Mouse (Mus musculus) midbrain, postnatal 0 days (tissue): ENCODE data around the gene Plekhm3. TPM values are rescaled to one million over a fixed set of nuclear protein-coding genes. Genes with fewer than 3 reads are reported as not detected.

Experiments used
- ATAC-seq: fragments of 200-750 bp; cut with Nextera tagmentation; 2 replicates; pipeline ENCODE4 v1.8.0; 2017; ENCODE audit warnings: moderate number of reproducible peaks, mild to moderate bottlenecking, moderate TSS enrichment, moderate library complexity; ENCODE audit not compliant: low FRiP score
- DNase-seq: peaks from one replicate; pipeline ENCODE4 v3.0.0-alpha.2; 2015; ENCODE audit warnings: low spot score
- H3K27ac ChIP-seq: fragments of 300-500 bp; sonication (generic); 2 replicates; pipeline ENCODE4 v1.5.1; 2014; ENCODE audit warnings: low read depth, mild to moderate bottlenecking, low read length, mixed read lengths
- H3K27me3 ChIP-seq: fragments of 300-500 bp; sonication (generic); 2 replicates; pipeline ENCODE4 v1.6.1; 2014; ENCODE audit warnings: low read length, control low read depth, mixed read lengths; ENCODE audit not compliant: insufficient read depth
- H3K36me3 ChIP-seq: fragments of 300-500 bp; sonication (generic); 2 replicates; pipeline ENCODE4 v1.6.1; 2014; ENCODE audit warnings: low read length, control low read depth, mixed read lengths; ENCODE audit not compliant: insufficient read depth
- H3K4me1 ChIP-seq: fragments of 300-500 bp; sonication (generic); 2 replicates; pipeline ENCODE4 v1.6.1; 2014; ENCODE audit warnings: mild to moderate bottlenecking, control low read depth, antibody characterized with exemption, low read length, mixed read lengths; ENCODE audit not compliant: insufficient read depth
- H3K4me2 ChIP-seq: fragments of 300-500 bp; sonication (generic); 2 replicates; pipeline ENCODE4 v1.6.1; 2014; ENCODE audit warnings: low read depth, mild to moderate bottlenecking, low read length, mixed read lengths; ENCODE audit not compliant: poor library complexity, severe bottlenecking
- H3K4me3 ChIP-seq: fragments of 300-500 bp; sonication (generic); 2 replicates; pipeline ENCODE4 v1.5.1; 2014; ENCODE audit warnings: low read depth, mild to moderate bottlenecking, low read length, moderate library complexity
- H3K9ac ChIP-seq: fragments of 300-500 bp; sonication (generic); replicated peaks from 2 replicates; pipeline ENCODE4 v1.6.1; 2014; ENCODE audit warnings: mild to moderate bottlenecking, low read length, moderate library complexity, mixed read lengths; ENCODE audit not compliant: poor library complexity, severe bottlenecking
- H3K9me3 ChIP-seq: fragments of 300-500 bp; sonication (generic); 2 replicates; pipeline ENCODE4 v1.6.1; 2016; ENCODE audit warnings: low read length, control low read depth
- CTCF ChIP-seq: IDR thresholded peaks from 2 replicates; pipeline ENCODE4 v1.5.1; 2016; ENCODE audit warnings: antibody characterized with exemption, mild to moderate bottlenecking
- WGBS: fragments of 180-500 bp; shearing (Covaris S2); extraction: QIAGEN DNeasy Blood & Tissue Kit; methylation state at CpG from one replicate; pipeline ENCODE4 v1.1.7; 2014; 5-methylcytosine and 5-hydroxymethylcytosine counted together
- polyA plus RNA-seq: library from polyadenylated mRNA; unstranded; fragments of >200 nt; fragmentation: Nextera tagmentation; extraction: Ambion mirVana; gene quantifications from 2 replicates; pipeline ENCODE4 v1.2.1, GENCODE M21; 2015
- total RNA-seq: library from RNA; depleted of rRNA; stranded (reverse); fragments of >200 nt; gene quantifications from 2 replicates; pipeline ENCODE4 v1.2.3, GENCODE M21; 2014

The Plekhm3 gene
- total and polyA plus RNA-seq, 2 experiments from 2014 or later, result 5.9 to 14.6 TPM

GRCm38 (mm10) chr1:64836114-64836513, 120.5 kb downstream of the Plekhm3 start:
- Histone ChIP-seq H3K4me2 (no peak overlapping the region), H3K4me1 (no peaks in the 10 kb centered on the region), H3K27me3 (no peaks in the 10 kb centered on the region), H3K36me3 (no peaks in the 10 kb centered on the region), H3K9me3 (no peaks in the 10 kb centered on the region), H3K27ac (no peak overlapping the region), H3K9ac (no peak overlapping the region), H3K4me3 (no peak overlapping the region)
- ATAC-seq (no peak), DNase-seq (no peak)
- 58% methylated on average over 3 of the region's 3 CpGs for WGBS
- TF ChIP-seq CTCF, result no peak

- no peaks in the 10 kb centered on the region for H3K27me3 ChIP-seq
Measured at GRCm38 (mm10) chr1:64831552-64831951, 125.1 kb downstream of the Plekhm3 start.

GRCm38 (mm10) chr1:64827434-64827833, 129.2 kb downstream of the Plekhm3 start:
- DNase-seq, result no peak
- H3K4me2 ChIP-seq, result no peak overlapping the region
- WGBS, result 73% methylated on average over 5 of the region's 5 CpGs
- no peaks in the 10 kb centered on the region for H3K36me3 ChIP-seq
- no peaks in the 10 kb centered on the region for H3K9me3 ChIP-seq
- no peak for TF ChIP-seq CTCF
- H3K9ac ChIP-seq, result no peak overlapping the region
- H3K27me3 ChIP-seq, result no peaks in the 10 kb centered on the region
- no peak overlapping the region for H3K27ac ChIP-seq
- no peaks in the 10 kb centered on the region for H3K4me1 ChIP-seq
- ATAC-seq, result no peak
- no peak overlapping the region for H3K4me3 ChIP-seq

More at GRCm38 (mm10) chr1:64831552-64831951, 125.1 kb downstream of the Plekhm3 start:
- Histone ChIP-seq H3K9me3 (no peaks in the 10 kb centered on the region), H3K4me3 (no peak overlapping the region), H3K9ac (no peak overlapping the region), H3K4me1 (no peaks in the 10 kb centered on the region), H3K27ac (no peak overlapping the region), H3K36me3 (no peaks in the 10 kb centered on the region), H3K4me2 (no peak overlapping the region)
- no peak for TF ChIP-seq CTCF
- 64% methylated on average over 2 of the region's 2 CpGs for WGBS
- DNase-seq (no peak), ATAC-seq (no peak)

GRCm38 (mm10) chr1:64826348-64827103, 130.1 kb downstream of the Plekhm3 start:
- no peaks in the 10 kb centered on the region for H3K36me3 ChIP-seq
- no peaks in the 10 kb centered on the region for H3K4me1 ChIP-seq
- DNase-seq (no peak), ATAC-seq (no peak)
- no peak overlapping the region for H3K9ac ChIP-seq
- H3K4me2 ChIP-seq, result no peak overlapping the region
- no peak overlapping the region for H3K27ac ChIP-seq
- TF ChIP-seq CTCF, result no peak
- no peaks in the 10 kb centered on the region for H3K9me3 ChIP-seq
- no peaks in the 10 kb centered on the region for H3K27me3 ChIP-seq
- WGBS, result 85% methylated on average over 6 of the region's 6 CpGs
- no peak overlapping the region for H3K4me3 ChIP-seq

GRCm38 (mm10) chr1:64823564-64823963, 133.1 kb downstream of the Plekhm3 start:
- no peaks in the 10 kb centered on the region for H3K27me3 ChIP-seq
- ATAC-seq (no peak), DNase-seq (no peak)
- H3K27ac ChIP-seq, result no peak overlapping the region
- WGBS, result 86% methylated on average over 6 of the region's 6 CpGs
- H3K4me2 ChIP-seq, result no peak overlapping the region
- no peaks in the 10 kb centered on the region for H3K4me1 ChIP-seq
- no peak overlapping the region for H3K4me3 ChIP-seq
- TF ChIP-seq CTCF, result no peak
- no peaks in the 10 kb centered on the region for H3K9me3 ChIP-seq
- no peak overlapping the region for H3K9ac ChIP-seq
- no peaks in the 10 kb centered on the region for H3K36me3 ChIP-seq

GRCm38 (mm10) chr1:64817709-64818108, 138.9 kb downstream of the Plekhm3 start:
- DNase-seq (no peak), ATAC-seq (no peak)
- no peak for TF ChIP-seq CTCF
- Histone ChIP-seq H3K4me2 (no peak overlapping the region), H3K4me3 (no peak overlapping the region), H3K36me3 (no peaks in the 10 kb centered on the region; the same call in 1 of the 2 replicates), H3K27me3 (no peaks in the 10 kb centered on the region), H3K9ac (no peak overlapping the region), H3K9me3 (no peaks in the 10 kb centered on the region), H3K4me1 (no peaks in the 10 kb centered on the region), H3K27ac (no peak overlapping the region)
- WGBS, result 86% methylated on average over 5 of the region's 5 CpGs
